Mouse (Mus musculus): Measurements from ENCODE around the gene Tenm4. TPM values are rescaled to one million over a fixed set of nuclear protein-coding genes. Genes with fewer than 3 reads are reported as not detected.
A peak's percentile ranks its signal among the peaks of the same experiment; 100 is the strongest.

Tenm4 gene
- total RNA-seq, 2 experiments from 2014 or later: 15.6 to 22.3 TPM

GRCm38 (mm10) chr7:96855867-96856406 lies 684.9 kb downstream of the Tenm4 start:
- no peak for DNase-seq

GRCm38 (mm10) chr7:96856518-96856917 lies 685.5 kb downstream of the Tenm4 start:
- DNase-seq: no peak

- DNase-seq: no peak
These were observed 688.0 kb downstream of the Tenm4 start for GRCm38 (mm10) chr7:96859077-96859476.

GRCm38 (mm10) chr7:96859684-96860083 lies 688.6 kb downstream of the Tenm4 start:
- DNase-seq: no peak

- DNase-seq: peak; percentile 12
These were observed 689.6 kb downstream of the Tenm4 start for GRCm38 (mm10) chr7:96860650-96861049.

GRCm38 (mm10) chr7:96864894-96865722 lies 694.1 kb downstream of the Tenm4 start:
- no peak for DNase-seq

- no peak for DNase-seq
These were observed 698.2 kb downstream of the Tenm4 start for GRCm38 (mm10) chr7:96869079-96869810.

- DNase-seq: no peak
These were observed 699.4 kb downstream of the Tenm4 start for GRCm38 (mm10) chr7:96870473-96870872.

- DNase-seq: no peak
These were observed 700.0 kb downstream of the Tenm4 start for GRCm38 (mm10) chr7:96871031-96871430.

GRCm38 (mm10) chr7:96878511-96879276 lies 707.6 kb downstream of the Tenm4 start:
- DNase-seq: no peak

- no peak for DNase-seq
These were observed 708.5 kb downstream of the Tenm4 start for GRCm38 (mm10) chr7:96879593-96879992.

GRCm38 (mm10) chr7:96880221-96880944 lies 709.3 kb downstream of the Tenm4 start:
- DNase-seq: no peak

GRCm38 (mm10) chr7:96883297-96883696 lies 712.3 kb downstream of the Tenm4 start:
- DNase-seq: no peak

GRCm38 (mm10) chr7:96887088-96887654 lies 716.1 kb downstream of the Tenm4 start:
- no peak for DNase-seq

- peak; percentile 63 for DNase-seq
These were observed 718.3 kb downstream of the Tenm4 start for GRCm38 (mm10) chr7:96889061-96890034.

GRCm38 (mm10) chr7:96890035-96890621 lies 719.1 kb downstream of the Tenm4 start:
- no peak for DNase-seq

- DNase-seq: no peak
These were observed 719.9 kb downstream of the Tenm4 start for GRCm38 (mm10) chr7:96890987-96891386.

- DNase-seq: no peak
These were observed 728.1 kb downstream of the Tenm4 start for GRCm38 (mm10) chr7:96899036-96899569.

- no peak for DNase-seq
These were observed 731.1 kb downstream of the Tenm4 start for GRCm38 (mm10) chr7:96902183-96902582.

All from adrenal gland, postnatal 10 days (tissue).